Mouse (Mus musculus) monocyte, adult 59 days (primary cell): ENCODE measurements around the gene Frmpd1. TPM values are rescaled to one million over a fixed set of nuclear protein-coding genes. Genes with fewer than 3 reads are reported as not detected.

ENCODE experiments used
- total RNA-seq, 2 experiments: library from RNA; stranded (reverse); gene quantifications; one replicate each; pipeline ENCODE4 v1.2.4; 2023

The Frmpd1 gene
- not detected for total RNA-seq

GRCm38 (mm10) chr4:45184521-45185330 is at the start of gene Frmpd1:
Gene Frmpd1 (plus strand): TSS chr4:45184875.

GRCm38 (mm10) chr4:45296662-45297564 is 112.2 kb downstream of the Frmpd1 start, which contains the start of gene Trmt10b:
Gene Trmt10b (plus strand): TSS chr4:45297127.

Other genes starting within 250 kb of the Frmpd1 start
- 1 to 10 TPM; 2.5 to 3.5 TPM for gene Grhpr, start 203.5 kb upstream of the Frmpd1 start, total RNA-seq
- 1 to 10 TPM; 7.8 TPM for gene Zbtb5, start 172.5 kb upstream of the Frmpd1 start, total RNA-seq
- 10 to 100 TPM; 14.2 to 17.2 TPM for gene Polr1e, start 166.3 kb upstream of the Frmpd1 start, total RNA-seq
- 1 to 10 TPM; 3.3 to 3.8 TPM for gene Fbxo10, start 100.3 kb upstream of the Frmpd1 start, total RNA-seq
- 10 to 100 TPM; 41.1 to 47.2 TPM for gene Tomm5, start 76.8 kb upstream of the Frmpd1 start, total RNA-seq
- 1 to 10 TPM; 5.8 to 7.7 TPM for gene Trmt10b, start 112.3 kb downstream of the Frmpd1 start, total RNA-seq
- 10 to 100 TPM; 18.3 to 19.1 TPM for gene Dcaf10, start 157.2 kb downstream of the Frmpd1 start, total RNA-seq
- 10 to 100 TPM; 23.6 to 31.5 TPM for gene Exosc3, start 157.9 kb downstream of the Frmpd1 start, total RNA-seq
- 10 to 100 TPM; 71.8 to 73.4 TPM for gene Slc25a51, start 223.9 kb downstream of the Frmpd1 start, total RNA-seq